Mouse (Mus musculus) limb, embryonic 11.5 days (tissue): ENCODE measurements at regions not wholly inside any gene's neighbourhood (a gene's known extent, or its start where the extent isn't known, plus 50 kb on each side); places are given as distances from the start of the nearest gene placed in this dataset.
A peak's percentile ranks its signal among the peaks of the same experiment; 100 is the strongest.

Experiments used
- ATAC-seq: fragments of 200-750 bp; cut with Nextera tagmentation; 2 replicates; pipeline ENCODE4 v1.8.0; 2017; ENCODE audit warnings: low read depth; ENCODE audit not compliant: insufficient number of reproducible peaks, low FRiP score, low TSS enrichment
- DNase-seq: peaks from one replicate; pipeline ENCODE4 v3.0.0-alpha.2; 2015; ENCODE audit warnings: low spot score
- H3K27ac ChIP-seq: fragments of 300-500 bp; sonication (generic); replicated peaks from 2 replicates; pipeline ENCODE4 v1.5.1; 2014; ENCODE audit warnings: low read depth, mild to moderate bottlenecking, low read length
- H3K27me3 ChIP-seq: fragments of 300-500 bp; sonication (generic); 2 replicates; pipeline ENCODE4 v1.6.1; 2014; ENCODE audit warnings: mild to moderate bottlenecking, low read length, mixed read lengths; ENCODE audit not compliant: control insufficient read depth, insufficient read depth
- H3K36me3 ChIP-seq: fragments of 300-500 bp; sonication (generic); 2 replicates; pipeline ENCODE4 v1.6.1; 2014; ENCODE audit warnings: mild to moderate bottlenecking, low read length, moderate library complexity, mixed read lengths; ENCODE audit not compliant: control insufficient read depth, insufficient read depth
- H3K4me1 ChIP-seq: fragments of 300-500 bp; sonication (generic); 2 replicates; pipeline ENCODE4 v1.6.1; 2014; ENCODE audit warnings: low read length, mixed read lengths; ENCODE audit not compliant: control insufficient read depth, insufficient read depth
- H3K4me2 ChIP-seq: fragments of 300-500 bp; sonication (generic); 2 replicates; pipeline ENCODE4 v1.6.1; 2014; ENCODE audit warnings: low read depth, mild to moderate bottlenecking, moderate library complexity; ENCODE audit not compliant: severe bottlenecking
- H3K4me3 ChIP-seq: fragments of 300-500 bp; sonication (generic); 2 replicates; pipeline ENCODE4 v1.5.1; 2014; ENCODE audit warnings: low read depth, low read length
- H3K9ac ChIP-seq: fragments of 300-500 bp; sonication (generic); 2 replicates; pipeline ENCODE4 v1.6.1; 2014; ENCODE audit warnings: mild to moderate bottlenecking, low read length
- H3K9me3 ChIP-seq: fragments of 300-500 bp; sonication (generic); 2 replicates; pipeline ENCODE4 v1.6.1; 2016; ENCODE audit warnings: low read length; ENCODE audit not compliant: control insufficient read depth
- WGBS: fragments of 180-500 bp; shearing (Covaris S2); extraction: QIAGEN DNeasy Blood & Tissue Kit; methylation state at CpG from one replicate; pipeline ENCODE4 v1.1.7; 2014; 5-methylcytosine and 5-hydroxymethylcytosine counted together

DNA sequence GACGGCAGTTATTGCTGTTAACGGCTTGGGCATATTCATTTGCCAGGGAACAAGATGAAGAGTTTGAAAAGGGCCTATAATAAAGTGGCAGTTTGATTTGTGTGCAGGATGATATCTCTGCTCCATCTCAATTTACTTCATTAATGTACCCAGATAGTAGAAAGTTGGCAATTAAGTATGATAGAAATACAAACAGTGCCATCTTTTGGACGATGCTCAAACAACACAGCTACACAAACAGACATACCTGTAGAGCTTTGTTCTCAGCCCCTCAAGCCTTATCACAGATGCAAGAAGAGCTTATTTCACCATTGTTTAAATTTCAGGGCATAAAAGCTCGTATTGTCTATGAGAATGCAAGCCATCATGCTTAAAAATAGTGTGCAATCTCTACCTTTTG lies 82.2 kb downstream of the Tnfsf11 start:
- no peak for ATAC-seq
- H3K9ac ChIP-seq = no peak overlapping the region
- no peaks in the 10 kb centered on the region for H3K27me3 ChIP-seq
- H3K9me3 ChIP-seq = no peaks in the 10 kb centered on the region
- H3K4me2 ChIP-seq = no peak overlapping the region
- no peak for DNase-seq
- no peaks in the 10 kb centered on the region for H3K4me1 ChIP-seq
- H3K4me3 ChIP-seq = no peak overlapping the region
- 78% methylated on average over 4 of the region's 4 CpGs for WGBS
- H3K27ac ChIP-seq = no peak overlapping the region
- H3K36me3 ChIP-seq = no peaks in the 10 kb centered on the region

DNA sequence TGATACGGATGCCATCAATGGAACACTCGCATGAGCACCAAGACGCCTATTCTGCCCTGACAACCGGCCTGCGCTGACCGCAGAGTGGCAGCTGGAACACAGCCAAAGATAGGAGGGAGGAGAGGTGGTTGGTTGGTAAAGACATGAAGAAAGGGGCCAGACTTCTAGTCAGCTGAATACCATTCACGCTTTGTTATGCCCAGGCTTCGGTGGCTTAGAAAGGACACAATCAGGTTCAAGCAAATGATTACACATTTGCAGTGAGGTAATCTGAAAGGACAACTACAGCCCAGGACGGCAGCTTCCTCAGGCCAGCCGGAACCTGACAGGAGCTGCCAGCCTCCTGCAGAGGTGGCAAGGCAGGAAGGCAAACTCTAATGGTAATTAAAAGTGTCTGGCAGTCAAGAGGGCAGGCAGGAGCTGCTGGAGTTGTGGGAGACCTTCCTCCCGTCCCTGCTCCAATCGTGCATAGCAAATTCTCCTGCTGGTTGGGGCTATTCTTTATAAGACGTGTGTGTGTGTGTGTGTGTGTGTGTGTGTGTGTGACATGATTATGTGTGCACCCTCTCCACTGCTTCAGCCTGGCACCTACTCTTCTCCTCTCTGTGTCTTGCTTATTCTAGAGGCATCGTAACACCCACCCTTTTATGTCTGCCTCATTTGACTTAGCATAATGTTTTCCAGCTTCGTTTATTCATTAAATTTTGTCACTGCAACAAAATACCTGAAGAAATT lies 91.4 kb downstream of the Tnfsf11 start:
- peak; percentile 25 for DNase-seq

DNA sequence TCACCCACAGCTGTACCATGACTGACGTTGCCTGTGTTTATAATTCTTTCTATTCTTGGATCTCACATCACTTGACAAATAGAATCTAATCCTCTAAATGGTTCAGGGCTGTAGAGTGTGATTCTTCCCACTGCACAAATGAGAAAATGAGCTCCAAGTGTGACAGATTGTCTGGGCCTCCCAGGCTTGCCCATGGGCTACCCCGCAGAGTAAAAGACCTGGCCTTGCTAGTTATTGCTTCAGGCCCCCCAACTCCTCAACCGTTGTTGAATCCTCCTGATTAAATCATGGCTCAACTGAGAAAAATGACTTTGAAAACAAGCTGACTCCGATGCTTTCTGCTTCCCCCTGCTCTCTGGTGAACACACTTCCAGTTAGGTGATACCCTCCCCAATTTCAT lies 92.4 kb downstream of the Tnfsf11 start:
- no peaks in the 10 kb centered on the region; the same call in 1 of the 2 replicates for H3K4me1 ChIP-seq
- no peak overlapping the region for H3K27ac ChIP-seq
- H3K4me3 ChIP-seq = no peak overlapping the region
- no peaks in the 10 kb centered on the region for H3K27me3 ChIP-seq
- no peak overlapping the region for H3K4me2 ChIP-seq
- DNase-seq (no peak), ATAC-seq (no peak)
- no peaks in the 10 kb centered on the region for H3K36me3 ChIP-seq
- H3K9ac ChIP-seq = no peak overlapping the region
- H3K9me3 ChIP-seq = no peaks in the 10 kb centered on the region
- 70% methylated on average over 4 of the region's 4 CpGs for WGBS

More for the DNA sequence above, 91.4 kb downstream of the Tnfsf11 start:
- Histone ChIP-seq H3K27ac (no peak overlapping the region), H3K9me3 (no peaks in the 10 kb centered on the region), H3K36me3 (no peaks in the 10 kb centered on the region), H3K9ac (no peak overlapping the region), H3K4me1 (no peaks in the 10 kb centered on the region; the same call in 1 of the 2 replicates), H3K4me3 (no peak overlapping the region), H3K27me3 (no peaks in the 10 kb centered on the region), H3K4me2 (no peak overlapping the region)
- 34% methylated on average over 15 of the region's 15 CpGs for WGBS
- no peak for ATAC-seq

DNA sequence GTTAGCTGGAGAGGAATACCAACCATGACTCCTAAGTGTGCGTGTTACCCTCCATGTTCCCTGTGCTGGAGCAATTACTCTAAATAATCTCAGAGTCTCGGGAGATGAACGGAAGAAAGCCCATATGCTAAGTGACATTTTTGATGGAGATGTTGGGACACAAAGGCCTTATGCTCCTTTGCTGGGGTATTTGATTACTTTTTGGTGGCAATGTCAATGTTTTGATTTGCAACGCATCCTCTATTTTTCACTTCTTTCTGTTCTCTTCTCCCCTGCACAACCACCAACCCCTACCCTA lies 103.3 kb downstream of the Tnfsf11 start:
- Histone ChIP-seq H3K9ac (no peak overlapping the region), H3K27ac (no peak overlapping the region), H3K4me1 (no peaks in the 10 kb centered on the region), H3K4me3 (no peak overlapping the region), H3K27me3 (no peaks in the 10 kb centered on the region), H3K4me2 (no peak overlapping the region), H3K9me3 (no peaks in the 10 kb centered on the region), H3K36me3 (no peaks in the 10 kb centered on the region)
- WGBS = 95% methylated on average over 4 of the region's 4 CpGs
- ATAC-seq (no peak), DNase-seq (no peak)

DNA sequence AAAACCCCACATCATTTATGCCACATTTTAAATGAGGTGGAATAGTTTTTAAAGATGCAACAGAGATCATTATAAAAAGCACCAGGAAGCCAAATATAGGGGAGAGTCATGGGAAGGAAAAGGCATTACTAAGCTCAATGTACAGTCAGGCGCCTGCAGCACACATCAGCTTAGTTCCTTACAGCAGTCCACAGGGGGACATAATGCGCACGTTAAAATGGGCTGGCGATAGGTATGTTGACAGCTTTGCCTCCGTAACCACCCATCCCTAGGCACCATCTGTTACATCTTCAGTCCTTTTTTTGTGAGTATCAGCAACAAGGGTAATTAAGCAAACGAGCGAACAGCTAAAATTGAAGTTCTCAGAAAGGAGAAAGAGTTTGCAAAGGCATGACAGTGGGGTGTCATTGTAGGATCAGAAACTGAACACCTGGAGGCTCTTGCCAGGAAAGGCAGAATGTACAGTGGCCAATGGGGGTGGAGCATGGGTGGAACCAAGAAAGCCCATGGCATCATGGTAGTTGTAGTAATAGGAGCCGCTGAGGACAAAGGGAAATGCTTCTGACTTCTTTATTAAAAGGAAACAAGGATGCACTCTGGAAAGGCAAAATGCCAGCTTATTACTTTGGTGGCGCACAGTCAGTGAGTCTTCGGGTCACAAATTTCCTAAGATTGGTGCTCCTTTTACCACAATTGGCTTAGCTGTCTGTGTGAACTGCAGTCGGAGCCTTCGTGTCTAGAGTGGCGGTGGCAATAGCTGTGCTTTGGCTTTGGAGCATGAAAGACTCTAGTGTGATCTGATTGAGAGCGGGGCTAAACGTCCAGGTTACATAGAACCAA lies 103.9 kb downstream of the Tnfsf11 start:
- DNase-seq = peak; percentile 24
- H3K4me3 ChIP-seq = no peak overlapping the region
- H3K9ac ChIP-seq = no peak overlapping the region
- no peaks in the 10 kb centered on the region for H3K36me3 ChIP-seq
- H3K4me1 ChIP-seq = no peaks in the 10 kb centered on the region
- H3K9me3 ChIP-seq = no peaks in the 10 kb centered on the region
- H3K27ac ChIP-seq = no peak overlapping the region
- 80% methylated on average over 15 of the region's 15 CpGs for WGBS
- no peak for ATAC-seq
- H3K4me2 ChIP-seq = no peak overlapping the region
- no peaks in the 10 kb centered on the region for H3K27me3 ChIP-seq

GRCm38 (mm10) chr14:78202781-78203180 lies 105.1 kb downstream of the Tnfsf11 start:
- 90% methylated on average over 1 of the region's 1 CpGs for WGBS
- no peak for ATAC-seq
- Histone ChIP-seq H3K9me3 (no peaks in the 10 kb centered on the region), H3K4me3 (no peak overlapping the region), H3K27ac (no peak overlapping the region), H3K36me3 (no peaks in the 10 kb centered on the region), H3K27me3 (no peaks in the 10 kb centered on the region), H3K4me1 (no peaks in the 10 kb centered on the region), H3K9ac (no peak overlapping the region), H3K4me2 (no peak overlapping the region)
- DNase-seq = peak; percentile 23

GRCm38 (mm10) chr14:78197483-78197882 lies 108.7 kb upstream of the Fam216b start:
- 90% methylated on average over 2 of the region's 2 CpGs for WGBS
- H3K9me3 ChIP-seq = no peaks in the 10 kb centered on the region
- no peaks in the 10 kb centered on the region for H3K27me3 ChIP-seq
- H3K4me3 ChIP-seq = no peak overlapping the region
- no peak for DNase-seq
- H3K4me2 ChIP-seq = no peak overlapping the region
- no peaks in the 10 kb centered on the region for H3K36me3 ChIP-seq
- H3K9ac ChIP-seq = no peak overlapping the region
- no peak for ATAC-seq
- no peak overlapping the region for H3K27ac ChIP-seq
- no peaks in the 10 kb centered on the region for H3K4me1 ChIP-seq

DNA sequence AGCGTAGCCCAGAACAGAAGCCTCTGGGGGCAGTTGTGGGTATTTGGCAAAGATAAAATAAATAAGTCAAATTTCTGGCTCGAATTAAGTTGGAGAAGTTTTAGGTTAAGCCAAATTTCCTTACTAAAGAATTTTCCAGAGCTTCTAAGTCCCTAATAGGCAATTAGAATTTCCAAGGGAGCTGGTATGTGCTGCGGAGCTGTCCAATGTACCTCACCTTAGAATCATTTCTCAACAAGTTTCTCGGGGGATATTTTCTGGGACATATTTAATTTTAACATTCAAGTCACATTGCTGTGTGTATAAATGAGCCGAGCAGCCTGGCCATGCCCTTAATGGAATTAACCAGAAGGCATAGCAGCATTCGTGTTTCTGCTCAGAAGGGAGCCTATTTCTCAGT lies 90.8 kb upstream of the Fam216b start:
- 66% methylated on average over 6 of the region's 6 CpGs for WGBS

More for the DNA sequence above, 90.8 kb upstream of the Fam216b start:
- no peak overlapping the region for H3K4me3 ChIP-seq
- ATAC-seq (no peak), DNase-seq (peak; percentile 34)
- no peak overlapping the region for H3K9ac ChIP-seq
- no peaks in the 10 kb centered on the region for H3K27me3 ChIP-seq
- no peak overlapping the region for H3K27ac ChIP-seq
- no peaks in the 10 kb centered on the region for H3K4me1 ChIP-seq
- H3K36me3 ChIP-seq = no peaks in the 10 kb centered on the region
- H3K9me3 ChIP-seq = no peaks in the 10 kb centered on the region
- H3K4me2 ChIP-seq = no peak overlapping the region
